Mouse (Mus musculus): ENCODE results near the gene Ttc12.

DNA sequence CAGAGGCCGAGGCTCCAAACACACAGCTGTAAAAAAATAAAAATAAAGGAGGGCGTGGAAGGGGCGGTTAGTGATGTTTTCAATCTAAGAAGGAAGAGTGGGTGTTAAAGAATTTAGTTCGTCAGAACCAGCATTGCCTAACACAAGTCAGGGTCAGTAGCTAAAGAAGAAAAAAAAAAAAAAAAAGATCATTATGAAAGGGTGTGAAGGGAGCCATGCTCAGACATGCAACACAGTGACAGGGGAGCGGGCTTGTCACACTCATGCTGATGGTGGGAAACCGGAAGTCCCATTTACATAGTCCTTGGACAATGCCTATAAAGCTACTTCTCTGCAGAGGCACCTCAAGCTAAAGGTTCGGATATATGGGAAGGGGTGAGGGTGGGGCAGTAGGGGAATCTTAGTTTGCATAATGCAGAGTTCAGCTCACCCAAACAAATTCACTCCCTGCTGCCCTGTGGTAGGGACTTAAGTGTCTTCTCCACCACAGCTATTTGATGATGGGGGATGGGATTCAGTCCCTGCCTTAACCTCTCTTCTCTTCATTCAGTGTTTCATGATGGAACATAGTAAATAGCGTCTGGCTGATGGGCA lies 43.4 kb upstream of the Ttc12 start:
- TF ChIP-seq EP300 (IDR thresholded peaks at IDR 0.05; ENCODE audit: low read depth) (no peak), CTCF (IDR thresholded peaks at IDR 0.05; ENCODE audit: low read depth) (no peak)

Data from liver, postnatal 0 days (tissue).